Mouse (Mus musculus) natural killer cell, adult 2 months (primary cell): ENCODE data around the gene Glrx2.
A peak's percentile ranks its signal among the peaks of the same experiment; 100 is the strongest.
"Not testable (repeated sequence)": the region's sequence is repeated elsewhere in the genome, so short reads cannot be mapped to it uniquely, and the experiment has no call there.

Experiments used
- DNase-seq, 2 experiments: peaks; one replicate each; pipeline ENCODE4 v3.0.0; 2022; ENCODE audit warnings: low spot score in 2 of 2

The Glrx2 gene

DNA sequence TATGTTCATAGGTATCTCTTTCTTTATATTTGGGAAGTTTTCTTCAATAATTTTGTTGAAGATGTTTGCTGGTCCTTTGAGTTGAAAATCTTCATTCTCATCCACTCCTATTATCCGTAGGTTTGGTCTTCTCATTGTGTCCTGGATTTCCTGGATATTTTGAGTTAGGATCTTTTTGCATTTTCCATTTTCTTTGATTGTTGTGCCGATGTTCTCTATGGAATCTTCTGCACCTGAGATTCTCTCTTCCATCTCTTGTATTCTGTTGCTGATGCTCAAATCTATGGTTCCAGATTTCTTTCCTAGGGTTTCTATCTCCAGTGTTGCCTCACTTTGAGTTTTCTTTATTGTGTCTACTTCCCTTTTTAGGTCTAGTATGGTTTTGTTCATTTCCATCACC lies at the start of gene Glrx2:
Gene Glrx2 (plus strand): TSS at position 301 of the 400 bp plus-strand sequence.
- not testable (repeated sequence) for DNase-seq

DNA sequence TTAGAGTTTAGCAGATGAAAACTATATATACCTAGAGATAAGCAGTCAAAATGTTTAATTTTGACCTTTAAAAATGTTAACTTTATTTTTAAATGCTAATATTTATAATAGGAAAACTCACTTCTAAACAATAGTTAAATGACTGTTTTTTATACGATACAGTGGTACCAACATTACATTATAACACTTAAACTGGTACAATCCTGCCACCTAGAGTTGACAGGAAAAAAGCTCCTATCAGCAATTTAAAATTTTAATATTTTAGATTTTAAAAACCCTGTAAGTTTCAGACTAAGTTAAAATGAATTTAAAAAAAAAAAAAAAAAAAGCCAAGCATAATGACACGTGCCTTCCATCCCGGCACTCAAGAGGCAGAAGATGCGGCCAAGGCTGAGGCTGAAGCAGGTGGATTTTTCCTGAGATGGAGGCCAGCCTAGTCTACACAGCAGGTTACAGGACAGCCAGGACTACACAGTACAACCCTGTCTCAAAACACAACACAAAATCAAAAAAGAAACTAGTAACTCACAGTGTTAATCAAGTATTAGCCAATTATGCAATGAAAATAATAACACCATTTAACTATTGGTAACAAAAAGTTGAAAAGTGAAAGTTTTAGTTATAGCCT lies 40.3 kb upstream of the Glrx2 start:
- no peak for DNase-seq

DNA sequence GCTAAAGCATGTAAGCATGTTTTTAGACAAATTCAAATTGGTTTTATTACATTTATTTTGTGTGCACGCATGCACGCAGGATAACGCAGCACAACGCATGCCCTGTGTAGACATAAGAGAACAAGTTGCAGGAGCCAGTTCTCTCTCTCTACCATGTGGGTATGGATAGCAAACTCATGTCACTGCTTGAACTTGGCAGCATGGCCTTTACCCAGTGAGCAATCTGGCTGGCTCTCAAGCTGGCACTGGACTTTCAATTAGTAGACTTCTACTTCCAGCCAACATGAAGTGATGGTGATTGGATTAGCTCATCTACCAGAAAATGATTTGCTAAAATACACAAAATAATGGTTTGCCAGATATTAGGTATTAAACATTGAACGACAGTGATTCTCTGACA lies 35.0 kb upstream of the Glrx2 start:
- DNase-seq: no peak

DNA sequence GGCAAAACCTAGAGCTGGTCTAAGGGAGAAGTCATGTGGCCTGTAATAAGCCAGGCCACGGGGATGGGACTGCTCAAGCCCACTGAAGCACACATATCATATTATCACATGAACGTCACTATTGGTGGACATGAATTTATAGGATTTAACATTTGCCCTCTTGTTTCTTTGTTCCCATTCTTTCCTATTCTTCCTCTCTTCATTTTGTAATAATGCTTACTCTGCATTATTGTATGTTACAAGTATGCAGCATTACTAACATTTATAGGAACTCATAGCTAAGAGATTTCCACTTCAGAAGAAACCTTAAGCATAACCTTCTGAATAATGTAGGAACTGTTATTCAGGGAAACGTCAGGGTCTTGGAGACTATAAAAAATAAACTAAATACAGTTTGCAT lies 31.3 kb upstream of the Glrx2 start:
- DNase-seq: no peak

DNA sequence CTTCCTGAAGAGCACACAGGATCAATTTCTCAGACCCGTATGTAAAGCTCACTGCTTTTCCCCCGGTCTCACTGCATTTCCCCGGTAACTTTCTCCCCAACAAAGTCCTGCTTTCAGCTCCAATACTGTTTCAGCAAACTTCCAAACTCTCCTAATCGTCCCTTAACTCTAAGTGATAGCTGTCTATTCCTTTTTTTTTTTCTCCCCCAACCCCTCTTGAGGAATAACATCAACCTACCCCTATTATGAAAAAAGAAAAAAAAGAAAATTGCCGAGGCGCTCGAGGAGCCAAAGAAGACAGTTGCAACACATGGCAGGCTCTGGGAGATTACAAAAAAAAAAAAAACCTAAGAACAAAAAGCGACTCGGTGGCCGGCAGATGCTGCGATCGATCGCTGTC lies 14.4 kb upstream of the Glrx2 start:
- no peak for DNase-seq

DNA sequence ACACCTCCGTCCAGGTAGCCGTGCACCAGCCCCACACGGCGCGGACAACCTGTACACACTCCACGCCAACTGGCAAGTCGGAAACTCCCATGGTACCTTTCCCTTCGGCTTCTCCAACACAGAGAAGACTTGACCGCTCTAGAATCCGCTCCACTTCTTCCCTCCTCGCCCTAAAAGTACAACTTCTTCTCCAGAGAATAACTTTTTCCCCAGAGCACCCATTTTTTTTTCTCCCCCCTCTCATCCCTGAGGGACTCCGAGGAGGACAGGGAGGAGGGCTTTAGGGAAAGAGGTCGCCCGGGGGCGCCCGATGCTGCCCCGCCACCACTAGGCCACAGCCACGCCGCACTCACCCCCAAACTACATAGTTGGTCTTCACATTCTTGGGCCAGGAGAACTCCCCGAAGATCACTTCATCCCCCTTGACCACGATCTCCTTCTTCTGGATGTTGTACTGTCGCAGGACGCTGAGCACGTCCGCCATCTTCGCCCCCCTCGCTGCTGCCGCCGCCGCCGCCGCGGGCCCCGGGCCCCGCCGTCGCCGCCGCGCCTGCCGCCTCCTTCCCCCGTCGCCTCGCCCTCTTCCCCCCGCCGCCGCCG lies 13.9 kb upstream of the Glrx2 start:
- no peak for DNase-seq

DNA sequence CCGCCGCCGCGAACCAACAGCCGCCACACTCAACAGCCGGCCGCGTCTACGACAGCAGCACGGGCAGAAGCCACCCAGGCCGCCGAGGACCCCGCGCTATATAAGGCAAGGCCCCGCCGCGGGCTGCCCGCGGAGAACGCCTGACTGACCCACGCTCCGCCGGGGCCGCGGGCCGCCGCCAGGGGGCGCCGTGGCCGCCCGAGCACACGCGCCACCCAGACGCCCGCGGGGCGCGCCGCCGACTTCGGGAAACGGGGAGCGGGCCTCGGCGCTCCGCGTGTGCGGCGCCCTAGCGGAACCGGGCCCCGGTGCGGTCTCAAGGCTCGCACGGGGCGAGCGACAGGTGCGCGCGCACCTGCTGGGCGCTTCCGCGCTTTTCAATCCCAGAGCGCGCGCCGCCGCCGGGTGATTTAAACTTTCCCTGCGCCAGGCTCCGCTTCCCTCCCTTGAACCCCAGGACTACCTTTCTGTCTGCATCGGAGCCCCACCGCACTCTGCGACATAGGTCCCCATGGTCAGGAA lies 13.3 kb upstream of the Glrx2 start, which contains the start of gene Cdc73:
Gene Cdc73 (minus strand): TSS at position 153 of the 522 bp plus-strand sequence.
- peak; percentile 88 to 92 for DNase-seq

DNA sequence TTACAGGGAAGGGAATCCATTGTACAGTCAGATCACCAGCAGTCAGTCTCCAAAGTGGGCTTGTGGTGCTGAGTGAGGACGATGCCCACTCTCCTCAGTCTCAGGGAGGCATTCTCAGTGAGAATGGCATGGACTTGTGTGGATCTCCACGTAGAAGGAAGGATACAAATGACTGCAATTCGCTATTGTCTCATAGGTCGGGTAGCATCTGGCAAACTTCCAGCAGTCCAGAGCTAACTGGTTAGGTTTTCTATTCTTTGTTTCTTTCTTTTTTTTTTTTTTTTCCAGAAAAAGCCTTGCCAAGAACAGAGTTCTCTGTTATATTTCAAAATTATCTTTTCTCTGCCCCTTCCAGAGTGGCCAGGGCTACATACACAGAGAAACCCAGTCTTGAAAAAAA lies 9.1 kb upstream of the Glrx2 start:
- no peak for DNase-seq

DNA sequence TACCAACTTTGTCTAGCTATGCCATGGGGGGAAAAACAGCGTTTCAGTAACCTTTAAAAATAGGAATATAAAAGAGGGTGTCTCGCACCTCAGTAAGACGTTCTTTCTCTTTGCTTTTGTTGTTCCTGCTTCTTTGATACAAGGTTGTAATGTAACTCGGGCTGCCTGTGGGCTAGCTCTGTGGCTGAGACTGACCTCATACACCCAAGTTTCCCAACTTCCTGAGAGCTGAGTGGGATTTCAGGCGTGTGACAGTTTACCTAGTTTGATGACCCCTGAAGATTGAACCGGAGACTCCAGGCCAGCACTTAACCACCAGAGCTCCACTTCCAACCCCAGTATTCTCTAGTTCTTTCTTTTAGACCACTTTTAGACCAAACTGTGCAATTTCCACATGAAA lies 7.8 kb upstream of the Glrx2 start:
- DNase-seq: no peak

DNA sequence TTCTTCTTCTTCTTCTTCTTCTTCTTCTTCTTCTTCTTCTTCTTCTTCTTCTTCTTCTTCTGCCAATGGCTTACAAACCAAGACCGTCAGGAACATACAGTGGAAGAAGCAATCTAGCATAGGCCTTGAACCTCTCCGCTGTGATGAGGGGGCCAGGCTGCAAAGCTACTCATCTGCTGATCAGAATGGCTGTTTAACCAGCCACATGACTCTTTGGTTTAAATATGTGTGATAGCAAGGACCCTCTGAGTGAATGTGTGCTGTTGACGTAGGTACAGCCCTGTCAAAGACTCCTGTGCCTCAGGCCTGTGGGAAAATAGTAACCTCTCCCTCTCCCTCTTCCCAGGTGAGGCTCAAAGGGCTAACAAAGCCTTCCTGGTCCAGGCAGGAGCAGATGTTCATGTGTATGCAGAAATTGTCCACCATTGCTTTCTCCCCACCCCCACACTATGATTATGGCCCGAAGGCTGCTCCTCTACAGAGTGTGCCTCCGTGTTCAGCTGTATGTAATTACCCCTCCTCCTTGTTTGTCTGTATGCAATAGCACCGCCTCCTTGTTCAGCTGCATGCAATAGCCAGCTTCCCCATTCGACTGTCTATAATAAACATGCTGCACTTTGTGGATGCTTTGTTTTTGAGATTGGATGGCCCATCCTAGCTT lies 6.0 kb upstream of the Glrx2 start:
- no peak for DNase-seq

DNA sequence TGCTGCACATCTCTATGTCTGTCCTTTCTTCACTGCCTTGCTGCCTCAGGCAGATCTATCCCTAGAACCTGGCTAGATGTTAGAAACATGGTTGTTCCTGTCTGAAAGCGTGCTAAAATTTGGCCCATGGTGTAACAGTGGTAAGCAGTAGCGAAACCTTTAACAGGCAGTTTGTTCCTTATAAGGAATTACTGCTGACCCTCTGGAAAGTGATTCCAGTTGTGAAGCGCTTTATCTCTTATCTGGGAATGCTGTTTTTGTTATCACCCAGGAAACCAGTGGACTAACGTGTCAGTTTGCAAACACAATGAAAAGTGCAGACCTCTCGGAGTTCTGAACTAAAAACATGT lies 5.5 kb upstream of the Glrx2 start:
- DNase-seq: no peak

DNA sequence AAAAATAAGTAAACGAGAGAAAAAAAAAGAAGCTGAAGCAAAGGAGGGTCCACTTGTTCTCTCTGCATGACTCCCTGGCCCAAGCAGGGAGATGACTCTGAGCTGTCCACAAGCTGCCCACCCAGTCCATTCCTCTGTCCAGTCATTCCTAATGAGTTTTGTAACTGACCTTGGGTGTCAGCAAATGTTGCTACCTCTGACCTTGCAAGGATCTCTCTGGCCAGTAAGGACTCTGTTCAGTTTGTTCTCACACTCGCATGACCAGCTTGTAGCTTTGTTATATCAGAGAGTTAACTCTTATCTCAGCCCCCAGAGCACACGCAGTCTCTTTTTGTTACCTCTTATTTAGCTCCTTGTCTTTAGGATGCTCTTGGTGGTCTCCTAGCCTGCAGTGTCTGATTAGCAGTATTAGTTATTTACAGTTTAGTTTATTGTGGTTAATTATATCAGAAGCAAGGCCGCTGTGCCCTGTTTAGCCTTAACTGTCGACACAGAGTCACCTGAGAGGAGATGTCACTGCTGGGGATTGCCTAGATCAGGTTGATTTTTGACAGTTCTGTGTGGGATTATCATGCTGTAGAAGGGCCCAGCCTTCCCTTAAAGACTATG lies 8.4 kb downstream of the Glrx2 start:
- DNase-seq: no peak

DNA sequence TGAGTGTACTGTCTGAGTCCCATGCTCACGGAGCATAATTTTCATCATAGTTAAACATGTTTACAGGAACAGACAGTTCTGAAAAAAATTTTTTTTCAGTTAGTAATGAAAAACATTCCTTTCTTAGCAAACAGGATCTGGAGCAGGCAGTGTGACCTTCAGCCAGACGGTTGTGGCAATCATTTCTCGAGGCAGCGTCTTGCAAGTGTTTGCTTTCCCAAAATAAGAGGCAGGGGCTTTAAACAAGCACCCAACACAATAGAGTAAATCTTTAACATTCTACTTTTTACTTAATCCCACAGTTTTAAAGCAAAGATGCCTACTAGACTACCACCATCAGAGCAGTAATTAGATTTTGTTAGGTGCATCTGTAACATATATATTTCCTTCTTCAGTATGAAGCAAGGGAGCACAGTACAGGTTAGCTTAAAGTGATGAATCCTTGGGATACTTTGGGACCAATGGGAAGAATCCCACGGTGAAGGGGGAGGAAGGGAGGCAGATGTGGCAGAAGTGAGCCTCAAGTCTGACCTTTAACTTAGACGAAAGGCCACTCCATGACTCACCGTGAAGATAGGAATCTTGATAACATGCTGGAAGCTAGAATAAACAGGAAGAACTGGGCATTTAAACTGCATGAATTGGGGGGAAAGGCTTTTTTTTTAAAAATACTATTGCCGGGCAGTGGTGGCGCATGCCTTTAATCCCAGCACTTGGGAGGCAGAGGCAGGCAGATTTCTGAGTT lies 11.7 kb downstream of the Glrx2 start:
- DNase-seq: no peak

DNA sequence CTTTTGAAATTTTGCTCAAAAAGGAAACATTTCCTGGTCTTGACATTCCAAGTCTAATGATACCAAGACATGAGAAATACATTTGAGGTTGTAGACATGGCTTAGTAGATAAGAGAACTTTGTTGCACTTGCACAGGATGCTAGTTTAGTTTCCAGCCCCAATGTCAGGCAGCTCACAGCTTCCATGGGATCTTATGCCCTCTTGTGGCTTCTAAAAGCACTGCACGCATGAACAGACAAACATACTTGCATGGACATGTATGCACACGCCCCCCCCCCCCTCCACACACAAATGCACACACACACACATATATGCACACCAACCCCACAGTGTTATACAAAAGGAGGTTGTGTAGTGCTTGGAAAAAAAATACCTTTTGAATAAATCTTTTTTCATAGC lies 14.8 kb downstream of the Glrx2 start:
- peak; percentile 10 to 32 for DNase-seq

DNA sequence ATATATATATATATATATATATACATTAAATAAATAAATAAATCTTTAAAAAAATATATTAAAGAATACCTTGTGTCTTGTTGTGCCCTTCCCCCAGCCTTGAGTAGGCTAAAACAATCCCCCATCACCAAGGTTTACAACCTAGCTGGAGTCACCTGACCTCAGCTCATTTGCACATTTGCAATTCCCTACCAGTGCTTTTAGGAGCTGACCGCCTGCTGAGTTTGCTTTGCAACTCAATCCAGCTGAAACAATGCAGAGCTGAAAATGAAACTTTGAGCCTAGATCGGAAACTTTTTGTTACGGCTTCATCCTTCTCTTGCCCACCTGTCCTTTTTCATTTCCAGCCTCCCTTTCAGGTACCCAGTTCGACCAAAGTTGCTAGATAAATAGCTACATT lies 15.6 kb downstream of the Glrx2 start:
- DNase-seq: no peak

DNA sequence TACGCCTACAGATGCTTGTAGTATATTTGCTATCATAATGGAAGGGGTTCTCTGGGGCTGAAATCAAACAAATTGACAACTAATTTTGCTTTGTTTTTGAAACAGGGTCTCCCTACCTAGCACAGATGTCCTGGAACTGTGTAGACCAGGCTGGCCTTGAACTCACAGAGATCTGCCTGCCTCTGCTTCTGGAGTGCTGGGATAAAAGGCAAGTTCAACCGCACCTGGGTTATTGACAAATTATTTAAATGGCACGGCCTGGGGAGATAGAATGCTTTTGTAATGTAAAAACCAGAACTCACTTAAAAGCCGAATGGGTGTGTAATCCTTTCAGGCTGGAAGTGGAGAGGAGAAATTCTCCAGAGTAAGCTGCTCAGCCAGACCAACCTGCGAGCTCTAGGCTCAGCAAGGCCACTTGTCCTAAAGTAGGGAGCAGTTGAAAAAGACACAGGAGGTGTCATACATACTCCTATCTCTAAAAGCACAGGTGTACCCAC lies 17.8 kb downstream of the Glrx2 start:
- no peak for DNase-seq

DNA sequence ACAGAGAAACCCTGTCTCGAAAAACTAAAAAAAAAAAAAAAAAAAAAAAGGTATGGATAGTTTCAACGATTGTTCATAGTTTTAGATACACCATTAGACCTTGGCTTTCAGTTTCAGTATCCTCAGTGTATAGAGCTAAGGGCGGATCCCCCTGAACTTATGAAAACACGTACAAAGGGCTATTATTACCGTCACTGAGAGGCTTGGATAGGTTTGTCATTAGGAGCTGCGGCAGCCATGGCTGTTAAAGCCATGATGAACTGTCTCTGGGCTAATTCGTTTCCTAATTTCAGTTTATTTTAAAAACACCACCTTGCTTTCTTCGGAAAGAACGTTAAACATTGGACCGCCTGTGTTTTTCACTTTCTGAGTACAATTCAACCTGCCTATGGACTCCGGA lies 22.7 kb downstream of the Glrx2 start:
- DNase-seq: peak; percentile 21 to 23

DNA sequence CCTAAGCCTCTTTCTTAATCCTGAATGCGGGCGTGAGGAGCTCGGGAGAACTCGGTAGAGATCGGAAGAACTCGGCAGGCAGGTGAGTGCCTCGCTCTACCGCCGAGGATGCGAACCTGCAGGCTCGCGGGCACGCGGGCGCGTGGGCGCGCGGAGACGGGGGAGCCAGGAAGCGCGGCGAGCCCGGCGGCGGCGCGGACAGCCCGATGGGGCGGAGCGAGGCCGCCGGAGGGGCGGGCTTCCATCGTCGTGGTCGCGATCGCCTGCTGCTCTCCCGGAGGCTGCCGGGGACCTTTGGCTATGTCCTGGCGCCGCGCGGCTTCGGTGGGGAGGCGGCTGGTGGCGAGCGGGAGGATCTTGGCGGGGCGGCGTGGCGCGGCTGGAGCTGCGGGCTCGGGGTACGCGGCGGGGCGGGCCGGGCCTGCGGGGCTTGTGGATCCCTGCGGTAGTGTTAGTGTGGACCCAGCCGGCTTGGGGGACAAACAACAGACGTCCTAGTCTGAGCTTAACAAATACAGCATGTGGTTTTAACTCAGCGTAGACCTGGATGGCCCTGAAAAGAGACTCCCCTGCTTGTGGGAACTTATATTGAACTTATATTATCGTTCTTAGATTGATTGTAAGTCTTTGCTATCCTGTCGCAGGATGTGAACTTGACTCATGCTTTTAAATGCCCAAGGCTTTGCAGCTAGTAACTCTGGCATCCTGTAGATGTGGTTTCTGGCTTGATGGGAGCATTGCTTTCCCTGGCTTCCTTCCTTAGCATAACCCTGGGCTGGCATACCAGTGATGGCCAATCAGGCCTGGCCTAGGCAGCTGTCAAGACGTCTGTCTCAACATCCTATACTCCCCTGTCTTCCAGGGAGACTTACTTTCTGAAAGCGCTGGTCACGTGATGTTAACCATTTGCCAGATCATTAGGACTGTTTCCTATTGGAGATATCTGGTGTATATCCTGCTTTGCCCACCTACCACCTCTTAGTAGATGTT lies 23.5 kb downstream of the Glrx2 start:
- peak; percentile 66 to 84 for DNase-seq

DNA sequence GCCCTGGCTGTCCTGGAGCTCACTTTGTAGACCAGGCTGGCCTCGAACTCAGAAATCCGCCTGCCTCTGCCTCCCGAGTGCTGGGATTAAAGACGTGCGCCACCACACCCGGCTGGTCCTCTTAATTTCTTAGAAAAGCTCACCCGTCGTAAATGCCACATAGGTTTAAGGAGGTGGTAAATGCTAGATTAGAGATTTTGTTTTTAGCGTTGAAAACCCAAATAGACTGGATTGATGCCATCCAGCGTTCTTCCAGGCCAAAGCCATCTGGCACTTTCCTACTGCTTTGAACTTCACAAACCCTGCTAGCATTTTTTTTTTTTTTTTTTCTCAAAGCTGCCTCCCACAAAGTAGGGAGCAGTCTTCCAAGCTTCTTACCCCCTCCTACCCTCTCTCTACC lies 24.4 kb downstream of the Glrx2 start:
- DNase-seq: no peak

DNA sequence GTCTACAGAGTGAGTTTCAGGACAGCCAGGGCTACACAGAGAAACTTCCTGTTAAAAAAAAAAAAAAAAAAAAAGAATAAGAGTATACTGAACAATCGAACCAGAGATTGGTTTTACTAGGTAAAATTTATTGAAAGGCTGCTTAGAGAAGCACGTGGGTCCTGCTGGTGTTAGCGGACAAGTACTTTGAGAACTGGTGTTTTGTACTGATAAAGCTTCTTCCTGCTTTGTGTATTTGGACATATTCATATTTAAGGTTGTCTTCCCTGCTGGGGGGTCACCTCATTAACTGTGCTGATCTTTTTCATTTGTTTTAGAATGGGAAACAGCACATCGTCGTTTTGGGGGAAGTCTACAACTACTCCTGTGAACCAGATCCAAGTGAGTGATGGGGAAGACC lies 25.2 kb downstream of the Glrx2 start:
- DNase-seq: no peak

DNA sequence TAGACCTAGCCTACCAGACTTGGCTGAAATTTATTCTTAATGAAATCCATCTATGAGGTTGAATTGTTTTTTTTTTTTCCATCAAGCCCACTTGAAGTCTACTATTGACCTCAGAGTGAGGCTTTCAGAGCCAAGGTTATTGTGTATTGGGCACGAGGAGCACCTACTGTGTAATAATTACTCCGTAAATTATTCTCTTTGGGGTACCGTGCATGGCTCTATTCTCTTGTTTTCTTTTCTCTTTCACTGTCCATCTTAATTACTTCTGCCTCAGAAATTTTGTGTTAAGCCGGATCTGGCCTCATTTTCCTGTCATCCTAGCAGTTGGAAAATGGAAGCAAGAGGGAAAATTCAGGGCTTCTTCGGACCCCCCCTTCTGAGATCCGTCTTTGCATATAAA lies 26.0 kb downstream of the Glrx2 start:
- DNase-seq: no peak
